In the genomic region with DNA sequence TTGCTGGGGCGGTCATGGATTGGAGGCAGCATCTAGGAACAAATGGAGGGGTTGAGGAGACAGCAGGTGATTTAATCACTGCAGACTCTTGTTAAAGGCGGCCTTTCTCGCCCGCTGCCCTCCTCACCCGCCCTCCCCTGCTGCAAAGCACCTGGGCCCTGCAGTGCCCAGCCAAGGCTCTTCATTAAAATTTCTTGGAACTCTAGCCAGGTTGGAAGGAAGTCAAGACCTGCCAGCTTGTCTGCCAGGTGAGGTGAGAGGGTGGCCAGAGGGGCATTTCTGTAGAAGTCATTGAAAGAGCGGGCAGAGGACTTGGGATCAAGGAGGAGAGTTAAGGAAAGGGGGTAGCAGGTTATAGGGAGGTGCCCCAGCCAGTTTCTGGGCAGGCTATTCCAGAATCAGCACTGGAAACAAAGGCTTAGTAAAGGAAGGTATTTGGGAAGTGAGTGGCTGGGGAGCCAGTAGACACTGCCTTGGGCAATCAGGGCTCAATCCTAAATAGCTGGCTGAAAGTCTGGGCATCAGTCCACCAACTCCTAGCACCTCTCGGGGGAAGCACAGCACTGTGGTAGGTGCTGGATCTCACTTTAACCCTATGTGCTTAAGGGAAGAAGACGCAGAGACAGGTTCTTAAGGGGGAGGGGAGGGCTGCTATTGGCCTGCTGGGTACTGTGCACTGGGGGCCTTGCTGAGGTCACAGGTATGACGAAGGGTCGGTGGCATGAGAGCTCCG, we compare ENCODE assay signal across 11 mouse cellular contexts. TPM values are rescaled to one million over a fixed set of nuclear protein-coding genes. Genes with fewer than 3 reads are reported as not detected.
DNase-seq lines count a peak whose midpoint lies in the region; ATAC-seq and TF ChIP-seq lines count a peak whose summit lies in the region.
"Had no signal": no experiment of that assay in that cellular context is flagged by ENCODE, and none has a peak within 500 bp of the region (broad histone marks: within the 10 kb centered on the region; RNA-seq: fewer than 3 reads in every experiment).

No protein-coding gene starts in this region.

- no peak overlapping the region for H3K27ac ChIP-seq in forebrain, embryonic 16.5 days (ENCODE audit: low read length)
- H3K27ac ChIP-seq in kidney, postnatal 0 days, result peak overlapping the region; percentile 19; the same call in 1 of the 2 replicates
- H3K27ac ChIP-seq: heart, embryonic 10.5 days; liver, embryonic 14.5 days; macrophage had no signal

- H3K9me3 ChIP-seq in forebrain, embryonic 16.5 days (ENCODE audit: control insufficient read depth, low read length), result no peaks in the 10 kb centered on the region
- no peaks in the 10 kb centered on the region for H3K9me3 ChIP-seq in kidney, postnatal 0 days (replicated peaks; ENCODE audit: low read length)
- H3K9me3 ChIP-seq: heart, embryonic 10.5 days had no signal

- H3K4me3 ChIP-seq in forebrain, embryonic 16.5 days (replicated peaks; ENCODE audit: low read length), result no peak overlapping the region
- no peak overlapping the region for H3K4me3 ChIP-seq in kidney, postnatal 0 days (replicated peaks; ENCODE audit: low read depth, low read length)
- H3K4me3 ChIP-seq: heart, embryonic 10.5 days had no signal

- 0 out of 2 replicates have a peak, but pooled peaks have one; percentile 21 for ATAC-seq in forebrain, embryonic 16.5 days
- ATAC-seq in kidney, postnatal 0 days (replicated peaks; ENCODE audit: low FRiP score, low read depth), result 0 out of 2 replicates have a peak, but pooled peaks have one; percentile 27
- no peak for ATAC-seq in frontal cortex, adult (ENCODE audit: low TSS enrichment)

- no peak for TF ChIP-seq CTCF in kidney, postnatal 0 days (IDR thresholded peaks at IDR 0.05; ENCODE audit: low read depth)

- DNase-seq in brain, adult 2 months (ENCODE audit: low read depth, low spot score), result peak; percentile 51
- peak; percentile 29 for DNase-seq in cerebellum, adult 11-12 months
- DNase-seq in kidney, postnatal 0 days (ENCODE audit: low spot score), result no peak
- DNase-seq in layer of hippocampus, adult 8-10 months (ENCODE audit: low spot score in 2 of 2), result no peak
- DNase-seq in ovary, postnatal 10 days (ENCODE audit: low spot score), result no peak
- DNase-seq: adrenal gland, postnatal 25 days had no signal

- peaks cover 36% of the 10 kb centered on the region for H3K4me1 ChIP-seq in forebrain, embryonic 16.5 days (replicated peaks; ENCODE audit: control insufficient read depth, insufficient read depth, low read length)
- H3K4me1 ChIP-seq in kidney, postnatal 0 days (replicated peaks; ENCODE audit: insufficient read depth, low read length), result peaks cover 3% of the 10 kb centered on the region
- H3K4me1 ChIP-seq: heart, embryonic 10.5 days had no signal

- no peak overlapping the region for H3K9ac ChIP-seq in forebrain, embryonic 16.5 days (replicated peaks; ENCODE audit: low read depth, low read length)
- H3K9ac ChIP-seq in kidney, postnatal 0 days (ENCODE audit: low read depth, low read length), result no peak overlapping the region
- H3K9ac ChIP-seq: liver, embryonic 14.5 days had no signal

- 41% methylated on average over 11 of the region's 11 CpGs for WGBS in forebrain, embryonic 16.5 days
- 54% methylated on average over 11 of the region's 11 CpGs for WGBS in kidney, postnatal 0 days

- H3K27me3 ChIP-seq in forebrain, embryonic 16.5 days (replicated peaks; ENCODE audit: control insufficient read depth, insufficient read depth, low read length), result no peaks in the 10 kb centered on the region
- H3K27me3 ChIP-seq in kidney, postnatal 0 days (ENCODE audit: insufficient read depth, low read length), result no peaks in the 10 kb centered on the region

- H3K36me3 ChIP-seq in forebrain, embryonic 16.5 days (ENCODE audit: control insufficient read depth, insufficient read depth), result no peaks in the 10 kb centered on the region
- no peaks in the 10 kb centered on the region for H3K36me3 ChIP-seq in kidney, postnatal 0 days (ENCODE audit: insufficient read depth, low read length)
- H3K36me3 ChIP-seq: heart, embryonic 10.5 days had no signal

- no peak overlapping the region for H3K4me2 ChIP-seq in forebrain, embryonic 16.5 days (ENCODE audit: low read length)
- H3K4me2 ChIP-seq in kidney, postnatal 0 days (ENCODE audit: low read length), result no peak overlapping the region

RNA-seq across cellular contexts. Expression of a gene that starts 29.8 kb away (rescaled TPM):
- polyA plus RNA-seq in forebrain, embryonic 16.5 days (2015; fragmentation: Nextera tagmentation; extraction: Ambion mirVana), result 78.2 and 79.8 TPM in 2 replicates
- 46.3 and 51.8 TPM in 2 replicates for polyA plus RNA-seq in kidney, postnatal 0 days (2015; fragmentation: Nextera tagmentation; extraction: Ambion mirVana)
- 10 to 100 TPM; 27.3 to 37.7 (median 29.8) TPM for total RNA-seq in layer of hippocampus, adult 8-10 months (2022)

Comparison
In these comparisons a context has a peak if more than half of its experiments do, and no peak if none do; other contexts are left out.
1. DNase-seq: peak in brain, adult 2 months (single experiment) and cerebellum, adult 11-12 months (single experiment); none in kidney, postnatal 0 days (single experiment), layer of hippocampus, adult 8-10 months (0 of 2) and ovary, postnatal 10 days (single experiment).